Mouse (Mus musculus) brain, embryonic 14.5 days (tissue): ENCODE data around the gene Tcf12.

Experiments
- CTCF ChIP-seq: fragments of 200-500 bp; IDR thresholded peaks from 2 replicates; pipeline ENCODE4 v1.5.1; 2012; ENCODE audit warnings: inconsistent platforms, mild to moderate bottlenecking, moderate library complexity, borderline replicate concordance; ENCODE audit not compliant: insufficient read depth, insufficient read length; ENCODE audit errors: extremely low read depth
- POLR2A ChIP-seq: fragments of 200-500 bp; IDR thresholded peaks from 2 replicates; pipeline ENCODE4 v1.6.1; 2012; ENCODE audit warnings: mild to moderate bottlenecking, inconsistent platforms, borderline replicate concordance; ENCODE audit not compliant: poor library complexity, insufficient read depth, insufficient read length, severe bottlenecking; ENCODE audit errors: extremely low read depth

GRCm38 (mm10) chr9:71879415-71879814 lies 232.3 kb downstream of the Tcf12 start:
- no peak for TF ChIP-seq POLR2A
- TF ChIP-seq CTCF: no peak
